Mouse (Mus musculus) R1 (cell line): Measurements from ENCODE around the gene Irs1.

Experiments
- DNase-seq: peaks from one replicate; pipeline ENCODE4 v3.0.0-alpha.2; 2018; ENCODE audit warnings: low read depth, low spot score

The Irs1 gene

GRCm38 (mm10) chr1:82183913-82184442 lies 107.2 kb downstream of the Irs1 start:
- no peak for DNase-seq
